Mouse (Mus musculus): ENCODE measurements around the gene Rpl3l.
"Not testable (repeated sequence)": the region's sequence is repeated elsewhere in the genome, so short reads cannot be mapped to it uniquely, and the experiment has no call there.

The Rpl3l gene

GRCm38 (mm10) chr17:24727618-24728017 is at the start of gene Rpl3l:
TSS of gene Rpl3l (plus strand) at chr17:24727820.
- DNase-seq (ENCODE audit: low read depth in 2 of 2, low spot score in 2 of 2): no peak

- DNase-seq (ENCODE audit: low read depth in 2 of 2, low spot score in 2 of 2): peak in 1 of 2 experiments; percentile 40
Measured at GRCm38 (mm10) chr17:24686514-24686913, 41.1 kb upstream of the Rpl3l start.

- DNase-seq (ENCODE audit: low read depth in 2 of 2, low spot score in 2 of 2): peak in 1 of 2 experiments; percentile 39
Measured at GRCm38 (mm10) chr17:24687146-24687595, 40.4 kb upstream of the Rpl3l start.

- DNase-seq (ENCODE audit: low read depth in 2 of 2, low spot score in 2 of 2): no peak
Measured at GRCm38 (mm10) chr17:24687599-24687998, 40.0 kb upstream of the Rpl3l start.

- DNase-seq (ENCODE audit: low read depth in 2 of 2, low spot score in 2 of 2): no peak
Measured at GRCm38 (mm10) chr17:24689251-24690081, 38.2 kb upstream of the Rpl3l start, which contains the start of gene Syngr3. TSS of gene Syngr3 (minus strand) at chr17:24689955.

GRCm38 (mm10) chr17:24692385-24692784 is 35.2 kb upstream of the Rpl3l start:
- no peak for DNase-seq (ENCODE audit: low read depth in 2 of 2, low spot score in 2 of 2)

- no peak for DNase-seq (ENCODE audit: low read depth in 2 of 2, low spot score in 2 of 2)
Measured at GRCm38 (mm10) chr17:24695326-24696010, 32.2 kb upstream of the Rpl3l start.

GRCm38 (mm10) chr17:24696011-24696697 is 31.5 kb upstream of the Rpl3l start, which contains the start of the genes Gfer and Noxo1:
TSS of gene Gfer (minus strand) at chr17:24696156.
TSS of gene Noxo1 (plus strand) at chr17:24696234.
- DNase-seq (ENCODE audit: low read depth in 2 of 2, low spot score in 2 of 2): peak; percentile 51 to 57

- DNase-seq (ENCODE audit: low read depth in 2 of 2, low spot score in 2 of 2): no peak
Measured at GRCm38 (mm10) chr17:24697985-24698384, 29.6 kb upstream of the Rpl3l start.

GRCm38 (mm10) chr17:24698715-24699114 is 28.9 kb upstream of the Rpl3l start:
- no peak for DNase-seq (ENCODE audit: low read depth in 2 of 2, low spot score in 2 of 2)

- DNase-seq (ENCODE audit: low read depth in 2 of 2, low spot score in 2 of 2): no peak
Measured at GRCm38 (mm10) chr17:24699473-24699872, 28.1 kb upstream of the Rpl3l start.

GRCm38 (mm10) chr17:24701251-24701650 is 26.4 kb upstream of the Rpl3l start:
- DNase-seq (ENCODE audit: low read depth in 2 of 2, low spot score in 2 of 2): no peak

- DNase-seq (ENCODE audit: low read depth in 2 of 2, low spot score in 2 of 2): no peak
Measured at GRCm38 (mm10) chr17:24705821-24706220, 21.8 kb upstream of the Rpl3l start.

GRCm38 (mm10) chr17:24706982-24707800 is 20.4 kb upstream of the Rpl3l start, which contains the start of gene Tbl3:
TSS of gene Tbl3 (minus strand) at chr17:24707660.
- DNase-seq (ENCODE audit: low read depth in 2 of 2, low spot score in 2 of 2): peak; percentile 85 to 90

GRCm38 (mm10) chr17:24707801-24708425 is 19.7 kb upstream of the Rpl3l start:
- DNase-seq (ENCODE audit: low read depth in 2 of 2, low spot score in 2 of 2): no peak

- no peak for DNase-seq (ENCODE audit: low read depth in 2 of 2, low spot score in 2 of 2)
Measured at GRCm38 (mm10) chr17:24708646-24709045, 19.0 kb upstream of the Rpl3l start.

- DNase-seq (ENCODE audit: low read depth in 2 of 2, low spot score in 2 of 2): no peak
Measured at GRCm38 (mm10) chr17:24715556-24715955, 12.1 kb upstream of the Rpl3l start.

- no peak for DNase-seq (ENCODE audit: low read depth in 2 of 2, low spot score in 2 of 2)
Measured at GRCm38 (mm10) chr17:24716166-24716682, 11.4 kb upstream of the Rpl3l start.

GRCm38 (mm10) chr17:24717943-24718342 is 9.7 kb upstream of the Rpl3l start, which contains the start of the genes Rnf151 and Rps2:
TSS of gene Rnf151 (minus strand) at chr17:24718063.
TSS of gene Rps2 (plus strand) at chr17:24718116.
- no peak for DNase-seq (ENCODE audit: low read depth in 2 of 2, low spot score in 2 of 2)

- not testable (repeated sequence) for DNase-seq (ENCODE audit: low read depth in 2 of 2, low spot score in 2 of 2)
Measured at GRCm38 (mm10) chr17:24718938-24719337, 8.7 kb upstream of the Rpl3l start.

Data from CD8-positive naive resting alpha-beta T cell, adult 2 months (primary cell).